Comparison of ENCODE assay signal across 29 mouse cellular contexts in the genomic region with DNA sequence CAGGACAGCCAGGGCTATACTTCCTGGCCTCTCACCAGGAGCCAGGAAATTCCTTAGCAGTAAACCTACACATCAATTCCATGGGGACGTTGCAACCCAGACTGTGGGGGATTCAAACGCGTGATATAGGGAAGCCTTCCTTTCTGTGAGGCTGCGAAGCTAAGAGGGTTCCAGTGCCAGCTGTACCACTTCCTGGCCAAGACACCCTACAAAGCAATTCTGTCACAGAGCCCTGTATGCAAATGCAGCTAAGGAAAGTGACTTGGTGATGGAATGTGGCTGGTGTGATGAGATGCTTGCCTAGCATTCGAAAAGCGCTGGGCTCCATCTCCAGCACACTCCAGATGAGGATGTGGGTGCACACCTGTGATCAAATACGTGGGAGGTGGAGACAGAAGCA. TPM values are rescaled to one million over a fixed set of nuclear protein-coding genes. Genes with fewer than 3 reads are reported as not detected.
DNase-seq lines count a peak whose midpoint lies in the region; ATAC-seq lines count a peak whose summit lies in the region.
"Had no signal": no experiment of that assay in that cellular context is flagged by ENCODE, and none has a peak within 500 bp of the region (broad histone marks: within the 10 kb centered on the region; RNA-seq: fewer than 3 reads in every experiment).

No protein-coding gene starts in this region.

- H3K9me3 ChIP-seq in neural tube, embryonic 15.5 days (replicated peaks) = no peaks in the 10 kb centered on the region

- peaks cover 22% of the 10 kb centered on the region for H3K4me1 ChIP-seq in neural tube, embryonic 15.5 days

- H3K36me3 ChIP-seq in neural tube, embryonic 15.5 days = peaks cover 9% of the 10 kb centered on the region; the same call in 1 of the 2 replicates
- H3K36me3 ChIP-seq: embryonic facial prominence, embryonic 13.5 days; embryonic facial prominence, embryonic 15.5 days; forebrain, embryonic 10.5 days; forebrain, embryonic 12.5 days; G1E had no signal

- peak; percentile 44; the same call in 1 of the 2 replicates for ATAC-seq in frontal cortex, adult (ENCODE audit: low TSS enrichment)
- no peak for ATAC-seq in neural tube, embryonic 15.5 days (ENCODE audit: low FRiP score)
- ATAC-seq: activated CD4-positive, CD25-positive, alpha-beta regulatory T cell, adult 4 months; CD4-positive, CD25-positive, alpha-beta regulatory T cell, adult 4 months; forebrain, embryonic 14.5 days; forebrain, embryonic 16.5 days; Patski had no signal

- H3K4me3 ChIP-seq in neural tube, embryonic 15.5 days (replicated peaks) = no peak overlapping the region
- H3K4me3 ChIP-seq: embryonic facial prominence, embryonic 13.5 days; embryonic facial prominence, embryonic 15.5 days; erythroblast, embryonic 14.5 days; forebrain, embryonic 10.5 days; forebrain, embryonic 12.5 days had no signal

- 78% methylated on average over 7 of the region's 7 CpGs for WGBS in neural tube, embryonic 15.5 days

- peaks cover 86% of the 10 kb centered on the region for H3K27me3 ChIP-seq in neural tube, embryonic 15.5 days (replicated peaks)

- H3K27ac ChIP-seq in neural tube, embryonic 15.5 days (replicated peaks) = no peak overlapping the region
- H3K27ac ChIP-seq: embryonic facial prominence, embryonic 13.5 days; embryonic facial prominence, embryonic 15.5 days; forebrain, embryonic 10.5 days; forebrain, embryonic 12.5 days had no signal

- no peak overlapping the region for H3K9ac ChIP-seq in neural tube, embryonic 15.5 days (replicated peaks)
- H3K9ac ChIP-seq: embryonic facial prominence, embryonic 13.5 days; embryonic facial prominence, embryonic 15.5 days; forebrain, embryonic 12.5 days had no signal

- no peak overlapping the region for H3K4me2 ChIP-seq in neural tube, embryonic 15.5 days
- H3K4me2 ChIP-seq: embryonic facial prominence, embryonic 13.5 days; embryonic facial prominence, embryonic 15.5 days; forebrain, embryonic 12.5 days had no signal

- no peak for DNase-seq in frontal cortex, postnatal 25 days (ENCODE audit: low spot score in 2 of 2)
- peak; percentile 39 for DNase-seq in right cerebral cortex, adult 18-20 months
- DNase-seq in right cerebral cortex, postnatal 4 days = no peak
- DNase-seq: adrenal gland, adult 8-10 months; adrenal gland, postnatal 14 days; adrenal gland, postnatal 36 days; B cell, adult 2 months; cerebellum, adult 11 months; cerebellum, adult 18-20 months; cerebellum, adult 8-10 months; cerebellum, adult 9-11 months; cerebellum, postnatal 14 days; cerebellum, postnatal 36 days; embryo, embryonic 11 days had no signal

RNA-seq across cellular contexts. Expression of gene Gm20479, which starts 43.3 kb away (rescaled TPM):
- not detected in 2 replicates for polyA plus RNA-seq in neural tube, embryonic 15.5 days (2015; fragmentation: Nextera tagmentation; extraction: Ambion mirVana)
- polyA plus RNA-seq: brain, embryonic 14.5 days; CD4-positive, CD25-positive, alpha-beta regulatory T cell, adult 4 months; embryonic facial prominence, embryonic 11.5 days; embryonic facial prominence, embryonic 13.5 days; erythroblast, embryonic 14.5 days; forebrain, embryonic 12.5 days; forebrain, embryonic 16.5 days had no signal

RNA-seq across cellular contexts. Expression of gene Shkbp1, which starts 44.7 kb away (rescaled TPM):
- 28.9 and 33.4 TPM in 2 replicates for polyA plus RNA-seq in neural tube, embryonic 15.5 days (2015; fragmentation: Nextera tagmentation; extraction: Ambion mirVana)

RNA-seq across cellular contexts. Expression of gene Sptbn4, which starts 46.9 kb away (rescaled TPM):
- 3.7 TPM in 2 replicates for polyA plus RNA-seq in neural tube, embryonic 15.5 days (2015; fragmentation: Nextera tagmentation; extraction: Ambion mirVana)

RNA-seq across cellular contexts. Expression of gene Blvrb, which starts 47.2 kb away (rescaled TPM):
- polyA plus RNA-seq in neural tube, embryonic 15.5 days (2015; fragmentation: Nextera tagmentation; extraction: Ambion mirVana) = 24.5 and 26.1 TPM in 2 replicates
